Mouse (Mus musculus) cortical plate, adult 2 months (tissue): ENCODE data around the gene Daam2.

Experiments
- CTCF ChIP-seq: fragments of 200-500 bp; IDR thresholded peaks from 2 replicates; pipeline ENCODE4 v1.5.1; 2011; ENCODE audit warnings: mild to moderate bottlenecking, control low read depth, low read length; ENCODE audit not compliant: insufficient read depth; ENCODE audit errors: extremely low read depth
- POLR2A ChIP-seq: fragments of 200-500 bp; IDR thresholded peaks from 2 replicates; pipeline ENCODE4 v1.6.1; 2011; ENCODE audit warnings: mild to moderate bottlenecking, low read length, control low read depth; ENCODE audit not compliant: insufficient read depth; ENCODE audit errors: extremely low read depth

- no peak for TF ChIP-seq POLR2A
- TF ChIP-seq CTCF = no peak
Measured at GRCm38 (mm10) chr17:49526566-49526965, 37.6 kb downstream of the Daam2 start.
